In the genomic region with DNA sequence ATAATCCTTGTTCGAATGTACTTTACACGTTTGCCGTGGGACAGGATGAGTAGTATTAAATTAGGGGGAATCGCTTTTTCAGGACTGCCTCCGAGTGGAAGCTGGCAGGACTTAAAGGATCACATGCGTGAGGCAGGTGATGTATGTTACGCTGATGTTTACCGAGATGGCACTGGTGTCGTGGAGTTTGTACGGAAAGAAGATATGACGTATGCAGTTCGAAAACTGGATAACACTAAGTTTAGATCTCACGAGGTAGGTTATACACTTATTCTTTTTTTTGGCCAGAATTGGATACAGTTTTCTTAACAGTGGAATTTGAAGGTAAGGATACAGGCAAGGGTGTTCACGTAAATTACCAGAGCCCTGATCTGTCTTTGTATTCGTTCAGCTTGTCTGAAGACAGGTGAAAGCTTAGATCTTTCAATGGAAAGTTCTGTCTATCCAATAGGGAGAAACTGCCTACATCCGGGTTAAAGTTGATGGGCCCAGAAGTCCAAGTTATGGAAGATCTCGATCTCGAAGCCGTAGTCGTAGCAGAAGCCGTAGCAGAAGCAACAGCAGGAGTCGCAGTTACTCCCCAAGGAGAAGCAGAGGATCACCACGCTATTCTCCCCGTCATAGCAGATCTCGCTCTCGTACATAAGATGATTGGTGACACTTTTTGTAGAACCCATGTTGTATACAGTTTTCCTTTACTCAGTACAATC, we compare ENCODE assay signal across 8 mouse cellular contexts. TPM values are rescaled to one million over a fixed set of nuclear protein-coding genes. Genes with fewer than 3 reads are reported as not detected.
A peak's percentile ranks its signal among the peaks of the same experiment; 100 is the strongest.
DNase-seq lines count a peak whose midpoint lies in the region; ATAC-seq lines count a peak whose summit lies in the region.

No protein-coding gene starts in this region.

- H3K36me3 ChIP-seq in heart, embryonic 10.5 days, result peaks cover 51% of the 10 kb centered on the region
- H3K36me3 ChIP-seq in erythroblast, embryonic 14.5 days (ENCODE audit: control insufficient read depth), result peaks cover 61% of the 10 kb centered on the region
- peaks cover 5% of the 10 kb centered on the region for H3K36me3 ChIP-seq in stomach, embryonic 16.5 days (ENCODE audit: control insufficient read depth, insufficient read depth, low read length)

- ATAC-seq in CD4-positive, CD25-positive, alpha-beta regulatory T cell, adult 4 months, result peak; percentile 12
- no peak for ATAC-seq in stomach, embryonic 16.5 days (ENCODE audit: insufficient read depth, low FRiP score)

- peak overlapping the region; percentile 95 for H3K9ac ChIP-seq in stomach, embryonic 16.5 days (ENCODE audit: low read length)

- H3K27me3 ChIP-seq in heart, embryonic 10.5 days (ENCODE audit: insufficient read depth, poor library complexity, severe bottlenecking), result no peaks in the 10 kb centered on the region
- H3K27me3 ChIP-seq in erythroblast, embryonic 14.5 days (ENCODE audit: control insufficient read depth), result no peaks in the 10 kb centered on the region
- no peaks in the 10 kb centered on the region for H3K27me3 ChIP-seq in stomach, embryonic 16.5 days (ENCODE audit: control insufficient read depth, insufficient read depth, low read length)

- peak overlapping the region; percentile 100 for H3K27ac ChIP-seq in heart, embryonic 10.5 days
- H3K27ac ChIP-seq in stomach, embryonic 16.5 days (ENCODE audit: low read length), result no peak overlapping the region

- no peaks in the 10 kb centered on the region for H3K9me3 ChIP-seq in heart, embryonic 10.5 days
- H3K9me3 ChIP-seq in erythroblast, embryonic 14.5 days (ENCODE audit: control insufficient read depth, low read length), result no peaks in the 10 kb centered on the region
- no peaks in the 10 kb centered on the region for H3K9me3 ChIP-seq in stomach, embryonic 16.5 days (replicated peaks; ENCODE audit: control insufficient read depth, low read length)

- H3K4me1 ChIP-seq in heart, embryonic 10.5 days, result peaks cover 16% of the 10 kb centered on the region
- H3K4me1 ChIP-seq in erythroblast, embryonic 14.5 days (ENCODE audit: control insufficient read depth), result peaks cover 40% of the 10 kb centered on the region
- peaks cover 30% of the 10 kb centered on the region for H3K4me1 ChIP-seq in stomach, embryonic 16.5 days (ENCODE audit: control insufficient read depth, insufficient read depth, low read length)

- WGBS in heart, embryonic 10.5 days, result 31% methylated on average over 26 of the region's 26 CpGs
- WGBS in stomach, embryonic 16.5 days, result 8% methylated on average over 26 of the region's 26 CpGs

- no peak for DNase-seq in heart, embryonic 10.5 days (ENCODE audit: low spot score)
- DNase-seq in heart, adult 9 months (ENCODE audit: low spot score in 2 of 2), result no peak
- peak; percentile 49 for DNase-seq in liver
- no peak for DNase-seq in layer of hippocampus, postnatal 36 days
- DNase-seq in frontal cortex, postnatal 14 days (ENCODE audit: low spot score in 2 of 2), result no peak

- peak overlapping the region; percentile 97 for H3K4me2 ChIP-seq in stomach, embryonic 16.5 days (ENCODE audit: low read depth, low read length)

- peak overlapping the region; percentile 98 for H3K4me3 ChIP-seq in heart, embryonic 10.5 days
- peak overlapping the region; percentile 100 for H3K4me3 ChIP-seq in erythroblast, embryonic 14.5 days (replicated peaks)
- peak overlapping the region; percentile 84 for H3K4me3 ChIP-seq in stomach, embryonic 16.5 days (replicated peaks; ENCODE audit: low read length)

RNA-seq across cellular contexts. Expression of gene Srsf1, which starts 1.9 kb away (rescaled TPM):
- 199 and 306 TPM in 2 replicates for polyA plus RNA-seq in heart, embryonic 10.5 days (2016; fragmentation: Nextera tagmentation; extraction: Ambion mirVana)
- polyA plus RNA-seq in CD4-positive, CD25-positive, alpha-beta regulatory T cell, adult 4 months (2017; shearing (Covaris generic)), result 10 to 100 TPM; 23.5 to 47.7 TPM
- 15.5 and 18.3 TPM in 2 replicates for polyA plus RNA-seq in erythroblast, embryonic 14.5 days (2012)
- 188 and 201 TPM in 2 replicates for polyA plus RNA-seq in stomach, embryonic 16.5 days (2015; fragmentation: Nextera tagmentation; extraction: Ambion mirVana)
- 100 to 1,000 TPM; 232 to 248 TPM for total RNA-seq in layer of hippocampus, postnatal 36 days (2021)

RNA-seq across cellular contexts. Expression of gene Vezf1, which starts 19.0 kb away (rescaled TPM):
- 24.2 and 34.1 TPM in 2 replicates for polyA plus RNA-seq in heart, embryonic 10.5 days (2016; fragmentation: Nextera tagmentation; extraction: Ambion mirVana)
- polyA plus RNA-seq in CD4-positive, CD25-positive, alpha-beta regulatory T cell, adult 4 months (2017; shearing (Covaris generic)), result 10 to 100 TPM; 23.6 to 25.6 TPM
- 0.24 and 0.38 TPM in 2 replicates for polyA plus RNA-seq in erythroblast, embryonic 14.5 days (2012)
- polyA plus RNA-seq in stomach, embryonic 16.5 days (2015; fragmentation: Nextera tagmentation; extraction: Ambion mirVana), result 28.5 and 30.5 TPM in 2 replicates
- 10 to 100 TPM; 20.2 to 22.6 TPM for total RNA-seq in layer of hippocampus, postnatal 36 days (2021)

RNA-seq across cellular contexts. Expression of gene Cuedc1, which starts 48.7 kb away (rescaled TPM):
- 15.1 and 17.9 TPM in 2 replicates for polyA plus RNA-seq in heart, embryonic 10.5 days (2016; fragmentation: Nextera tagmentation; extraction: Ambion mirVana)
- 1 to 10 TPM; 4.1 to 9.9 TPM for polyA plus RNA-seq in CD4-positive, CD25-positive, alpha-beta regulatory T cell, adult 4 months (2017; shearing (Covaris generic))
- polyA plus RNA-seq in erythroblast, embryonic 14.5 days (2012), result 0.05 and 0.13 TPM in 2 replicates
- 11.3 and 11.5 TPM in 2 replicates for polyA plus RNA-seq in stomach, embryonic 16.5 days (2015; fragmentation: Nextera tagmentation; extraction: Ambion mirVana)
- total RNA-seq in layer of hippocampus, postnatal 36 days (2021), result 10 to 100 TPM; 27.9 to 31.4 TPM

Comparison
In these comparisons a context has a peak if more than half of its experiments do, and no peak if none do; other contexts are left out.
1. RNA of gene Vezf1, which starts 19.0 kb away (polyA plus RNA-seq): 24.2 to 34.1 TPM in heart, embryonic 10.5 days, 28.5 to 30.5 TPM in stomach, embryonic 16.5 days and 23.6 to 25.6 TPM in CD4-positive, CD25-positive, alpha-beta regulatory T cell, adult 4 months; 0.24 to 0.38 TPM in erythroblast, embryonic 14.5 days; every median in the first group is over 10 times any median in the second.
2. Peak in every context shown above with its lines, with median percentiles within 50 percentile points of each other: H3K4me3 ChIP-seq.